9 mouse cellular contexts compared by ENCODE assay signal in genomic region chr5:33934081-33934480, GRCm38 (mm10). TPM values are rescaled to one million over a fixed set of nuclear protein-coding genes. Genes with fewer than 3 reads are reported as not detected.
A peak's percentile ranks its signal among the peaks of the same experiment; 100 is the strongest.
DNase-seq lines count a peak whose midpoint lies in the region; ATAC-seq and TF ChIP-seq lines count a peak whose summit lies in the region.
"Had no signal": no experiment of that assay in that cellular context is flagged by ENCODE, and none has a peak within 500 bp of the region (broad histone marks: within the 10 kb centered on the region; RNA-seq: fewer than 3 reads in every experiment).

No protein-coding gene starts in this region.

- no peak for TF ChIP-seq CTCF in bone marrow macrophage, adult 2 months (IDR thresholded peaks at IDR 0.05; ENCODE audit: low read depth, low read length)

- WGBS in kidney, embryonic 14.5 days = 92% methylated on average over 2 of the region's 2 CpGs
- 91% methylated on average over 2 of the region's 2 CpGs for WGBS in hindbrain, embryonic 16.5 days
- WGBS in midbrain, embryonic 14.5 days = 81% methylated on average over 2 of the region's 2 CpGs

- peaks cover 18% of the 10 kb centered on the region for H3K36me3 ChIP-seq in kidney, embryonic 14.5 days (ENCODE audit: control insufficient read depth, insufficient read depth, low read length)
- peaks cover 7% of the 10 kb centered on the region for H3K36me3 ChIP-seq in hindbrain, embryonic 16.5 days (ENCODE audit: control insufficient read depth, insufficient read depth, low read length)
- peaks cover 13% of the 10 kb centered on the region; the same call in 1 of the 2 replicates for H3K36me3 ChIP-seq in midbrain, embryonic 14.5 days (ENCODE audit: control insufficient read depth, insufficient read depth, low read length)

- DNase-seq in kidney, postnatal 25 days = no peak
- DNase-seq in midbrain, embryonic 14.5 days = no peak
- no peak for DNase-seq in retina, embryonic 14.5 days (ENCODE audit: low spot score)
- no peak for DNase-seq in thymus, adult 18-20 months
- DNase-seq in spleen, postnatal 10 days (ENCODE audit: low spot score in 2 of 2) = no peak
- DNase-seq: layer of hippocampus, adult 9-11 months had no signal

- 0 out of 2 replicates have a peak overlapping the region, but pooled peaks have one; percentile 7 for H3K9ac ChIP-seq in kidney, embryonic 14.5 days (ENCODE audit: low read depth, low read length)
- no peak overlapping the region for H3K9ac ChIP-seq in hindbrain, embryonic 16.5 days (ENCODE audit: low read depth, low read length)
- no peak overlapping the region for H3K9ac ChIP-seq in midbrain, embryonic 14.5 days (replicated peaks; ENCODE audit: low read length)

- no peaks in the 10 kb centered on the region for H3K27me3 ChIP-seq in kidney, embryonic 14.5 days (ENCODE audit: control insufficient read depth, insufficient read depth, low read length)
- no peaks in the 10 kb centered on the region for H3K27me3 ChIP-seq in hindbrain, embryonic 16.5 days (replicated peaks; ENCODE audit: control insufficient read depth, insufficient read depth, low read length)
- H3K27me3 ChIP-seq in midbrain, embryonic 14.5 days (ENCODE audit: control insufficient read depth, insufficient read depth, low read length) = no peaks in the 10 kb centered on the region

- TF ChIP-seq POLR2A in bone marrow macrophage, adult 2 months (IDR thresholded peaks at IDR 0.05; ENCODE audit: borderline replicate concordance, low read depth, low read length) = no peak

- no peak overlapping the region for H3K27ac ChIP-seq in kidney, embryonic 14.5 days (ENCODE audit: low read depth, low read length)
- H3K27ac ChIP-seq in bone marrow macrophage, adult 2 months (ENCODE audit: insufficient read depth, low read depth, low read length) = no peak overlapping the region
- H3K27ac ChIP-seq in hindbrain, embryonic 16.5 days (ENCODE audit: low read depth, low read length) = no peak overlapping the region
- H3K27ac ChIP-seq in midbrain, embryonic 14.5 days (replicated peaks; ENCODE audit: low read depth, low read length) = no peak overlapping the region

- H3K4me3 ChIP-seq in kidney, embryonic 14.5 days (ENCODE audit: low read length) = no peak overlapping the region; the same call in 1 of the 2 replicates
- peak overlapping the region; percentile 14; the same call in 1 of the 2 replicates for H3K4me3 ChIP-seq in bone marrow macrophage, adult 2 months (ENCODE audit: insufficient read depth, low read length)
- H3K4me3 ChIP-seq in hindbrain, embryonic 16.5 days (ENCODE audit: low read length) = no peak overlapping the region
- no peak overlapping the region for H3K4me3 ChIP-seq in midbrain, embryonic 14.5 days (replicated peaks; ENCODE audit: low read depth, low read length)

- H3K9me3 ChIP-seq in kidney, embryonic 14.5 days (ENCODE audit: control insufficient read depth, low read length) = peaks cover under 1% of the 10 kb centered on the region; the same call in 1 of the 2 replicates
- no peaks in the 10 kb centered on the region for H3K9me3 ChIP-seq in hindbrain, embryonic 16.5 days (ENCODE audit: control insufficient read depth, low read length)
- no peaks in the 10 kb centered on the region; the same call in 1 of the 2 replicates for H3K9me3 ChIP-seq in midbrain, embryonic 14.5 days (ENCODE audit: control insufficient read depth, low read length)

- peaks cover 11% of the 10 kb centered on the region; the same call in 1 of the 2 replicates for H3K4me1 ChIP-seq in kidney, embryonic 14.5 days (ENCODE audit: control insufficient read depth, insufficient read depth, low read length)
- H3K4me1 ChIP-seq in bone marrow macrophage, adult 2 months (ENCODE audit: control insufficient read depth, insufficient read depth, low read length) = peaks cover 31% of the 10 kb centered on the region
- peaks cover 24% of the 10 kb centered on the region for H3K4me1 ChIP-seq in hindbrain, embryonic 16.5 days (ENCODE audit: control insufficient read depth, insufficient read depth, low read depth, low read length)
- peaks cover 24% of the 10 kb centered on the region for H3K4me1 ChIP-seq in midbrain, embryonic 14.5 days (ENCODE audit: control insufficient read depth, insufficient read depth, low read length)

- H3K4me2 ChIP-seq in kidney, embryonic 14.5 days (replicated peaks; ENCODE audit: low read depth, low read length) = peak overlapping the region; percentile 55; the same call in 1 of the 2 replicates
- H3K4me2 ChIP-seq in hindbrain, embryonic 16.5 days (ENCODE audit: low read length) = peak overlapping the region; percentile 66
- peak overlapping the region; percentile 62 for H3K4me2 ChIP-seq in midbrain, embryonic 14.5 days (ENCODE audit: low read length)

- no peak for ATAC-seq in kidney, embryonic 14.5 days (ENCODE audit: low FRiP score, low TSS enrichment)
- ATAC-seq in hindbrain, embryonic 16.5 days = no peak
- ATAC-seq in midbrain, embryonic 14.5 days (ENCODE audit: low FRiP score, low TSS enrichment) = no peak

RNA-seq across cellular contexts. Expression of gene Nelfa, which starts 2.1 kb away (rescaled TPM):
- polyA plus RNA-seq in kidney, embryonic 14.5 days (2014; fragmentation: Nextera tagmentation; extraction: Ambion mirVana) = 47.4 and 60.3 TPM in 2 replicates
- 18.9 and 20.2 TPM in 2 replicates for polyA plus RNA-seq in bone marrow macrophage, adult 2 months (2012; ENCODE audit: insufficient read depth, insufficient read length, missing spikeins)
- 37.8 and 42.8 TPM in 2 replicates for polyA plus RNA-seq in hindbrain, embryonic 16.5 days (2015; fragmentation: Nextera tagmentation; extraction: Ambion mirVana)
- polyA plus RNA-seq in midbrain, embryonic 14.5 days (2014; fragmentation: Nextera tagmentation; extraction: Ambion mirVana) = 37.6 and 41.4 TPM in 2 replicates

RNA-seq across cellular contexts. Expression of gene Gm1673, which starts 49.2 kb away (rescaled TPM):
- 79.8 and 124 TPM in 2 replicates for polyA plus RNA-seq in kidney, embryonic 14.5 days (2014; fragmentation: Nextera tagmentation; extraction: Ambion mirVana)
- 14.0 and 21.6 TPM in 2 replicates for polyA plus RNA-seq in bone marrow macrophage, adult 2 months (2012; ENCODE audit: insufficient read depth, insufficient read length, missing spikeins)
- 555 and 649 TPM in 2 replicates for polyA plus RNA-seq in hindbrain, embryonic 16.5 days (2015; fragmentation: Nextera tagmentation; extraction: Ambion mirVana)
- polyA plus RNA-seq in midbrain, embryonic 14.5 days (2014; fragmentation: Nextera tagmentation; extraction: Ambion mirVana) = 456 and 786 TPM in 2 replicates
